Mouse (Mus musculus): ENCODE data around the gene Mamstr. TPM values are rescaled to one million over a fixed set of nuclear protein-coding genes. Genes with fewer than 3 reads are reported as not detected.
"Not testable (repeated sequence)": the region's sequence is repeated elsewhere in the genome, so short reads cannot be mapped to it uniquely, and the experiment has no call there.

Mamstr gene
- total RNA-seq, 2 experiments from 2014 or later, result 60.3 to 85.3 TPM

DNA sequence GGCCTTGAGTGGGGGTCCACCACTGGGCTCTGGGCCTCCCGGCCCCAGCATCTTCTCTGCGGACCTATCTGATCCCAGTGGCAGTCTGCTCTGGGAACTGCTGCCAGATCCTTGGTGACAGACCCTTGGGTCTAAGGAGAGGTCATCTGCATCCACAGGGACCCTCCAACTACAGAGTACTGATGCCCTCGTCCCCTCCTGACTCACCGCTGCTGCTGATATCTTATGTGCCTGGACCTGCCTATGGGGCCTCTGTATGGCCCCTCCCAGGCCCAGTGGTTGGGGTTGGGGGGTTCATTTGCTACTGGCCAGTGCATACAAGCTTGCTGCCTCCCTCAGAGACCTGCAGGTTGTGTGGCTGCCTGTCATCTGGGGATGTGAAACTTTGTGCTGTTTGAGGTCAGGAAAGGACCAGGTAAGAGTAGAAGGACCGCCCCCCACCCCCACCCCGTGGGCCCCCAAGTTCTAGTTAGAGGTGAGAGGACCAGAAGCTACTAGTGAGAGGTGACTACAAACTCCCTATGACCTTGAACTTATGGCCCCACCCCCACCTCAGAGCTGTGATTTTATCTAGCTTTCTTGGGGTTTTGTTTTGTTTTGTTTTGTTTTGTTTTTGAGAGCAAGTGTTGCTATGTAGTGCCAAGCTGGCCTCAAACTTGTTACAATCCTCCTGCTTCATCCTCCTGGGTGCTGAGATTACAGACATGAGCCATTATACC lies 5.3 kb downstream of the Mamstr start:
- intact Hi-C loops (cut with DNase I; ENCODE audit: low total_unique reads), result no loop called here
- no peak for DNase-seq

DNA sequence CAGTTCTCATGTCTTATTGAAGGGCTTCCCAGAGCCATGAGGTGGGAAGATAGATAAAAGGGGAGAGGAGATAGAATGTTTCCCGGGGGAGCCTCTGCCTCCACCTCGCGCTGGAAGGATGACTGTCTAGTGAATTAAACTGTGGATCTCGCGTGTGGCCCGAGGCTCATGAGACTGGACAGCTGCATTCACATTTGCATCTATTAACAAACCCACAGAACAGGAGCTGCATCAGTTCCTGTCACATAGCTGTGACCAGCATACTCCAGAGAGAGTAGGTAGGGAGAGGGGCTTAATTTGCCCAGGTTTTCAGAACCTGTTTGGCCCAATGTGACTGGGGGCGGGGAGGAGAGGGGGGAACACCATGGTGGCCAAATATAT lies 5.8 kb downstream of the Mamstr start:
- intact Hi-C loops (cut with DNase I; ENCODE audit: low total_unique reads), result no loop called here

DNA sequence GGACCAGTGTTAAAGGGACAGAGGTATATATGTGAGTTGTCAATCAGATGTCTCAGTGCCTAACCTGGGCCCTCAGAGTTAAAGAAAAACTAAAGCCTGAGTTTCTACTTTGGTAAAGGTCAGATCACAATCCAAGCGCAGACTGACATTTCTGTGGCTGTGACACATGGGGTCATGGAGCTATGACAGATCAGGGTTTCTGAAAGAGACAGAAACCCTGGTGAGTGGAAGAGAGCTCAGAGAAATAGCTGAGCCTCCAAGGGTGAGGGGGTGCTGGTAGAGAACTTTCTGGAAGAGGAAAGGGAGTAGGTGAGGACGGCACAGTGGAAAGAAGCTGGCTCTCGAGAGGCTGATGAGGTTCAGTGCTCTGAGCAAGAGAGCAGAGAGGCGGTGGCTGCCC lies 6.9 kb downstream of the Mamstr start:
- intact Hi-C loops (cut with DNase I; ENCODE audit: low total_unique reads), result no loop called here

More for the DNA sequence above, 5.8 kb downstream of the Mamstr start:
- no peak for DNase-seq

DNA sequence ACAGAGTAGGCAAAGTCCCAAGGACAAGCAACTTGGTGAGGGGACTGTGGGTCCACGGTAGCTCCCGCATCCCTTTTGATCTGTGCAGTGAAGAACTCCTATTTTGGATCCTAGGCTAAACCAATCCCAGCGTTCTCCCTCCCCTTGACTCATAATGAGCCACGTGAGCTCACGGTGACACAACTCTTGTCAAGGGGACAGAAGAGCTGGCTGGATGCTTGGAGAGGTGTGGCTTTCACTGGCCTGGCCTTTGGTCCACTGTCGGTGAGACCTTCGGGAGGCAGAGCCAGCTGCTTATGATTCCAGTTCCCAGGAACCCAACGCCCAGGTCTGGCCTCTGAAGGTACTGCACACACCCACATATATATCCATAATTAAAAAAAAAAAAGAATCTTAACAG lies 9.6 kb downstream of the Mamstr start:
- intact Hi-C loops (cut with DNase I; ENCODE audit: low total_unique reads), result no loop called here
- DNase-seq, result peak; percentile 67

More for the DNA sequence above, 6.9 kb downstream of the Mamstr start:
- no peak for DNase-seq

DNA sequence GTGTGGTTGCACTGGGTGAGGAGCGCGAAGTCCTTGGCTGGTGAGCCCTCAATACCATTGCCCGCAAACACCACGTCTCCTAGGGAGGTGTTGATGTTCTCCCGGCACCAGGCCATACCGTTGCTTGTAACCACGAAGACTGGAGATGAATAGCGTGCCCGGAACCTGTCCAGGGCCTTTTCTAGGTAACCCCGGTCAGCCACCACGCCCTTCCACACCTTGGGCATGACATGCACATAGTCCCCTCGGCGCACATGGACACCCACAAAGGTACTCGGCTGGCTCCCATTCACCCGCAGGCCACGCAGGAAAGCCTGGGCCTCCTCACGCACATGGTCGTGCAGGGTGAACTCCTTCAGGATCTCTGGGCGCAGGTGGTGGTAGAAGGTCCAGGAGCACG lies 10.7 kb downstream of the Mamstr start:
- intact Hi-C loops (cut with DNase I; ENCODE audit: low total_unique reads); DNase-seq: not testable (repeated sequence)

DNA sequence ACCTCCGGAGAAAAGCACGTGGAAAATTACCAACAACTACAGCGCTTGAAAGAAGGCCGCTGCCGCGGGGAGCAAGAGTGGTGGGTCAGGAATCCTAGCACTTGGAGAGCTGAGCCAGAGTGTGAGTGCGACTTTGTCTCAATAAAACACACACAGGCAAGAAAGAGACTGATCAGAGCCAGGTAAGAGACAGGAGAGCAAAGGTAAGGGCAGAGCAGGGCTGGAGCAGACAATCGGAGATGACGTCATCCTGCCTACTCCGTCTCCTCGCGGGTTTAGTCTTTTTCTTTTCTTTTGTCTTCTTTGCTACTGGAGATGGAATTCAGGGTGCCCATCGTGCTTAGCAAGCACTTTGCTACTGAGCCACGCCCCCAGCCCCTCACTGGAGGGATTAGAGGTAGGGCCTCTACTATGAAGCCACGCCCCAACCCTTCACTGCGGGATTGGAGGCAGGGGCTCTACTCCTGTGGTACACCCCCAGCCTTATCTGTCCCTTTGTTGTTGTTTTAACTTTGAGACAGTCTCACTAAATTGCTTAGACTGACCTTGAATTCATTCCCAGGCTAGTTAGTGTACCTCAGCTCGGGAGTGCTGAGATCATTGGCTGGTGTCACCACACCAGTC lies 14.8 kb downstream of the Mamstr start:
- DNase-seq, result no peak
- intact Hi-C loops (cut with DNase I; ENCODE audit: low total_unique reads), result loop anchor here (5.0 kb wide), 1 partner anchor 38 kb away; the partner anchor contains the start of gene Sec1

DNA sequence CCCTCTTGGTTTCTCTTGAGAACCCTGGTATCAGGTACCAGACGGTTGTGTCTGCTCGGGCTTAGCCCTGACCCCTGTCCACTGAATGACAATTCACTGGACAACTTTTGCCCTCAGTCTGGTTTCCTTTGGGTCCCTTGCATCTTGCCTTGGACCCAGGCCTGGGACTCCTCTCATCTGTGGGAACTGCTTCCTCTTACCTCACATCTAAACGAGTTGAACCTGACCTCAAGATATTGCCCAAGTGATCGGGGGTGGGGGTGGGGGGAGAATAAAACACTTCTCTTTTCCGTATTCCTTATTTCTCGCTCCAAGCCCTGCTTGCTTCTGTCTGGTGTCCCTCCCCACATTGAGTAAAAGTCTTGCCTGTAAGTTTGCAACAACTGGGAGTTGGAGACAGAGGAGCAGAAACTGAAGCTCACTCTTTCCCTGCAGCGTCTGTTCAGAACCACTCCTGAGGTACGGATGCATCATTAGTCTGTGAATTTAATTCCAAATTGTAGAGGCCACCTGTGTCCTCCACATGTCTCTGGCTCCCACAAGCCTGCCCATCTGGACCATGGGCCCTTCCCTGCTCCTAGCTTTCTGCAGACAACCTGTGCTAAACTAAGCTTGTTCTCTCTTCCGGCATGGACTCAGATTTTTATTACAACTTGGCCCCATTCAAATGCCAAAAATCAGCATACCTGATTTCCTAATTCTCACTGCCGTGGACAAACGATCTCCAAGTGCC lies 21.1 kb downstream of the Mamstr start:
- no peak for DNase-seq
- intact Hi-C loops (cut with DNase I; ENCODE audit: low total_unique reads), result no loop called here

DNA sequence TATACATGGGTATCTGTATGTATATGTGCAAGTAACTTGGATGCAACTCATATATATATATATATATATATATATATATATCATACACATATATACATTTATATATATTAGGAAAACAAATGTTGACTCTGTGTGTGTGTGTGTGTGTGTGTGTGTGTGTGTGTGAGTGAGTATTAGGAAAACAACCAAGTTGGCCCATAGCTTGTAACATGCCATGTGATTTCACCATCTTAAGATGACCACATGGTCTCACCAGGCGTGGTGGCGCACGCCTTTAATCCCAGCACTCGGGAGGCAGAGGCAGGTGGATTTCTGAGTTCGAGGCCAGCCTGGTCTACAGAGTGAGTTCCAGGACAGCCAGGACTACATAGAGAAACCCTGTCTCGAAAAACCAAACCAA lies 21.9 kb downstream of the Mamstr start:
- intact Hi-C loops (cut with DNase I; ENCODE audit: low total_unique reads); DNase-seq: not testable (repeated sequence)

DNA sequence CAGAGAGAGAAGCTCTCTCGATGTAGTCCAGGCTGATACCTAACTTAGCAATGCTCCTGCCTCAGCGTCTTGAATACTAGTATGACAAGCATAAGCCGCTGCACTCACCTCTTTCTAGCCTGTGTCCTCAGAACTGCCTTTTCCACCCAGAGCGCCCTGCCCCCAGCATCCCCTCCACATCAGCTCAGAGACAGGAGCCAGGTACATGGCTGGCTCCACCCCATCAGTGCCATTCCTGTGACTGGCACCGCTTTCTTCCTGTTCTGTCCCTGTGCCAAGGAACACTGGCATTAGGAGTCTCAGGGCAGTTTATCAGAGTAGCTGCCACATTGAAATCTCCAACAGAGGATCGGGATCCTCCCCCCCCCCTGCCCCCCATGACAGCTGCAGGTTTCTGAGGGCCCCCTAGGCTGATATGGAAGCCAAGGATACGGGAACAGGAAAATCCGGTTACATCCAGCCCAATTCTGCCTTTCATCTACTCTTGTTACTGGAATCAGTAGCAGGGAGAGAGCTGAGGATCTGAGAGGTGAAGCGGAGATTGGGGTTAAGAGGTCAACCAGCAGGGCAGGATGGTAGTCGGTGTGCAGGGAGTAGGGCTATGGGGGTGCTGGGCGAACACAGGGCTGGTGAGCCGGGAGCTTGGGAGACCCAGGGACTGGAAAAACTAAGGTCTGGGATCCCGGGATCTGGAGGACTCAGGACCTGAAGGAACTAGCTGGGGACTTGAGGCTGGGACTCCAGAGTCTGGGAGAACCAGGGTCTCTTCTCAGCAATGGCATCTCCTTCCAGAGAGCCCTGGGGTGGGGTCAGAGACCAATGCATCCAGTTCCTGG lies 25.7 kb downstream of the Mamstr start:
- no peak for DNase-seq
- intact Hi-C loops (cut with DNase I; ENCODE audit: low total_unique reads), result no loop called here

DNA sequence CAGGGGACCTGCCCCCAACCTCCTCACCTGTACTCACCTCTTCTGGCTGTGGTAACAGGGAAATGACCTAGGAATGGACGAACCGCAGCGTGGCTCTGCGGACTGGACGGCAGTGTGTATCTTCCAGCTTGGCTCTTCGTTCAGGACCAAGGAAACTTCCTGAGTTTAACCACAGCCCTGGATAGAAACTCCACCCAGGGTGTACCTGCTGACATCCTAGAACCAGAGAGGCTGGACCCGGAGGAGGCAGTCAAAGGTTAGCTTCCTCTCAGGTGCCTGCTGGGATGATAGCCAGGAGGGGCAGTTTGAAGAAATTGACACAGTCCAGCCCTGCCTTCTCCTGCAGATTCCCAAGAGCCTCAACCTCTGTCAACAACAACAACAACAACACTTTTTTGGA lies 26.4 kb downstream of the Mamstr start, which contains the start of gene Fut2:
Gene Fut2, minus strand, starts transcription at position 234 of the 400 bp plus-strand sequence.
- no peak for DNase-seq
- intact Hi-C loops (cut with DNase I; ENCODE audit: low total_unique reads), result no loop called here

DNA sequence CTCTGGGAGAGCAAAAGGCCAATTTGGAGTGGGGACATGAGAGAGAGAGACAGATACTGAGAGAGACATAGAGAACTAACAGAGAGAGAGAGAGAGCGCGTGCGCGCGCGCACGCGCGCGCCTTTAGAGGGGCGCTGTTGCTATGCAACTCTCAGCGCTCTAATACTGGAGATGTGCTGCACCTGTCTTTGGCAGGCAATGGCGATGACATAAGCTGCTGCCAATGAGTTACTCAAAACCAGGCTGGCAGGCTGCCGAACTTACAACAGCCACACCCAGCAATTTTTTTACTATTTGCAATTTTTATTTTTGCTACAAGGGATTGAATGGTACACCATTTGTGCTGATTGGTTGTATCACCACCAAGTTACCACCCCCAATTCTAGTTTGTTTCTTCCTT lies 28.0 kb downstream of the Mamstr start:
- intact Hi-C loops (cut with DNase I; ENCODE audit: low total_unique reads), result no loop called here
- DNase-seq, result peak; percentile 8

DNA sequence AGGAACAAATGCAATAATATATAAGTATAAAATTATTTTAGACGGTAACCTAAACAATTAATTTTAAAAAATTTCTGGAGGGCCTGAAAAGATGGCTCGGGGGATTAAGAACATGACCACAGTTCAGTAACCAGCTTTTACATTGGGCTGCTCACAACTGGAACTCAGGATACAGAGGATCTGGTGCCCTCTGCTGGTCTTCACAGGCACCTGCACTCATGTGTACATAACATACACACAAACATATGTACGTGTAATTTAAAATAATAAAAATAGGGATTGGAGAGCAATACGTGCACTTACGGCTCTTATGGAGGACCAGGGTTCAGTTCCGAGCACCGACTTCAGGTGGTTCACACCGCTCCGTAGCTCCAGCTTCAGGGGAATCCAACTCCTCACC lies 29.1 kb downstream of the Mamstr start:
- DNase-seq, result no peak
- intact Hi-C loops (cut with DNase I; ENCODE audit: low total_unique reads), result no loop called here

DNA sequence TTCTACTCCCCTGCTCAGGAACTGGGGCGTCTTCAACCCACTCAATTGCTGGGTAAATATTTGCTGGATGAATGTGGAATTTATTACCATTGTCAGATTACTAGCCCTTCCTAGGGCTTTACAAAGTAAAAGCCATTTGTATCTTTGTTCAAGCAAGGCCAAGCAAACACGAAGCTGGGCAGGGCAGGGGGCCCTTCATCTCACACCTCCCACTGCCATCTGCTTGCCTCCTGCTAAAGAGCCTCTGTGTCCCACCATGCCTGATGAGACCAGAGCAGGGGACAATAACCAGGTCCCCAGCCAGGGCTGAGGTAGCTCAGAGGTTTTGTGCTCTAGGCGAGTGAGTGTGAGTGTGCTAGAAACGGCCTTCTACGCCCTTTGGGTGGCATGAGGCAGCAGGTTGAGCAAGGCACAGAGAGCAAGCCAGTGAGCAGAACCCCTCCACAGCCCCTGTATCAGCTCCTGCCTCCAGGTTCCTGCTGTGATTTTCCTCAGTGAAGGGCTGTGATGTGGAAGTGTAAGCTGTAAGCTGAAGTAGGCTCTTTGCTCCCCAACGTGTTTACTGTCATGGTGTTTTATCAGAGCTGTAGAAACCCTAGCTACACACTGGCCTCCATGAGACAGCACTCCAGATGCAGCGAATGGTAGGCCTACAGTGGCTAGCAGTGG lies 38.0 kb downstream of the Mamstr start:
- DNase-seq, result no peak
- intact Hi-C loops (cut with DNase I; ENCODE audit: low total_unique reads), result no loop called here

DNA sequence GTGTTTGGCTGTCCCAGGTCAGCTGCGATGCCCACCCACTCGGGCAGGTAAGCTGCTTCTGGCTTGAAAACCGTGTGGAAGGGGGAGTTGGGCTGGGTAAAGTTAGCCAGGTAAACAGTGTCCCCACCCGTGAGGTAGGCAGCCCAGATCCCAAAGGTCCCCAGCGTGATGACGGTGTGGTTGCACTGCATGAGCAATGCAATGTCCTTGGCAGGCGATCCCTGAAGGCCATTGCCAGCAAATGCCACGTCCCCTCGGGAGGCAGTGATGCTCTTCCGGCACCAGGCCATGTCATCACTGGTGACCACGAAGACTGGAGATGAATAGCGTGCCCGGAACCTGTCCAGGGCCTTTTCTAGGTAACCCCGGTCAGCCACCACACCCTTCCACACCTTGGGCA lies 38.7 kb downstream of the Mamstr start:
- intact Hi-C loops (cut with DNase I; ENCODE audit: low total_unique reads), result no loop called here
- no peak for DNase-seq

DNA sequence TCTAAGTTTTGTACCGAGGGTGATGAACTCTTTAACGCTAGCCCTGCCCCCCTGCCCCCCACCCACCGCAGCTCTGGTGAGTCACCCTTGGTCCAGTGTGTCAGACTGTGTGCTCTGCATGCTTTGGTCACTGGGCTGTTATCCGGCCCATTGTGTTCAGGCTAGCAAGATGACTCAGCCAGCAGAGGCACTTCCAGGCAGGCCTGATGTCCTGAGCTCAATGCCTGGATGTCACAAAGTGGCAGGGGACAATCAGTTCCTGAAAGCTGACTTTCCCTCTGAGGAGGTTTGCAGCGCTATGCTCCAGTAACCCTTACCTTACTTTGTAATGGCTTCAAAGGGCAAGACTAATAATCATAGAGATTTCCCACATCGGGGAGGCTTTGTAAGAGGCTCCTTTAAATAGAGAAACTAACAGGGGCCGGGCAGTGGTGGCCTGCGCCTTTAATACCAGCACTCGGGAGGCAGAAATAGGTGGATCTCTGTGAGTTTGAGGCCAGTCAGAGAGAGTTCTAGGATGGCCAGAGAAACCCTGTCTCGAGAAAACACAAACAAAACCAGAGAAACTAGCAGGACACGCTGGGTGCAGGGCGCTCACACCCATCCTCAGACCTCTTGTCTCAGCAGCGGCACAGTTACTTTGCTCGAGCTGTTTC lies 40.3 kb downstream of the Mamstr start:
- DNase-seq, result no peak
- intact Hi-C loops (cut with DNase I; ENCODE audit: low total_unique reads), result no loop called here

DNA sequence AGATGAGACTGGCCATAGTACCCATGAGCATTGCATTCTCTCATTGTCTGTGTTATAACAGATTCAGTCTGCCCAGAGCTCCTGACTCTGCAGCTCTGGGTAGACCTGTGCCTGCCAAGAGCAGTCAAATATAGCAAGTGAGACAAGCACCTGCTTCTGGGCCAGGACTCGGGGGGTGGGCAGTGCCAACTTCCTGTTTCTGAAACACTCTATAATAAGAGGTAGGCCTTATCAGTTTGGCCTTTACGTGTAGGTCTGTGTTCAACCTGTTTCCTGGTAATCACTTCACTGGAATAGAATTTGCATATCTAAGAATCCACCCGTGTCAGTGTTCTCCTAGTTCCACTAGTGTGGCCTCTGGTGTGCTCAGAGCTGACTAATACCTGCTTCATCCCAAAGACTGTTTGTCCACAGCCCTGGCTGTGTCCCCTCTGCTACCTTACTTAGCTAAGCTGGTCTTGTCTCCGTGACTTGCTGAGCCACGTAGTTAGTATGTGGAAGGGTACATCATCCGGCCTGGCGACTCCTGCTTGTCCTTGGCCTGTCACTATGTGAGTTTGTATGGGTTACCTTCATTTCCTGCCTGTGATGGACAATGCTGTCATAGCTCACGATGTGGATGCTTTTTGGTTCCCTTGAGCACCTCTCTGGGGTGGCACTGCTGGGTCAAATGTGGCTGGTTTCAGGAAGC lies 41.4 kb downstream of the Mamstr start:
- DNase-seq, result peak; percentile 50
- intact Hi-C loops (cut with DNase I; ENCODE audit: low total_unique reads), result no loop called here

DNA sequence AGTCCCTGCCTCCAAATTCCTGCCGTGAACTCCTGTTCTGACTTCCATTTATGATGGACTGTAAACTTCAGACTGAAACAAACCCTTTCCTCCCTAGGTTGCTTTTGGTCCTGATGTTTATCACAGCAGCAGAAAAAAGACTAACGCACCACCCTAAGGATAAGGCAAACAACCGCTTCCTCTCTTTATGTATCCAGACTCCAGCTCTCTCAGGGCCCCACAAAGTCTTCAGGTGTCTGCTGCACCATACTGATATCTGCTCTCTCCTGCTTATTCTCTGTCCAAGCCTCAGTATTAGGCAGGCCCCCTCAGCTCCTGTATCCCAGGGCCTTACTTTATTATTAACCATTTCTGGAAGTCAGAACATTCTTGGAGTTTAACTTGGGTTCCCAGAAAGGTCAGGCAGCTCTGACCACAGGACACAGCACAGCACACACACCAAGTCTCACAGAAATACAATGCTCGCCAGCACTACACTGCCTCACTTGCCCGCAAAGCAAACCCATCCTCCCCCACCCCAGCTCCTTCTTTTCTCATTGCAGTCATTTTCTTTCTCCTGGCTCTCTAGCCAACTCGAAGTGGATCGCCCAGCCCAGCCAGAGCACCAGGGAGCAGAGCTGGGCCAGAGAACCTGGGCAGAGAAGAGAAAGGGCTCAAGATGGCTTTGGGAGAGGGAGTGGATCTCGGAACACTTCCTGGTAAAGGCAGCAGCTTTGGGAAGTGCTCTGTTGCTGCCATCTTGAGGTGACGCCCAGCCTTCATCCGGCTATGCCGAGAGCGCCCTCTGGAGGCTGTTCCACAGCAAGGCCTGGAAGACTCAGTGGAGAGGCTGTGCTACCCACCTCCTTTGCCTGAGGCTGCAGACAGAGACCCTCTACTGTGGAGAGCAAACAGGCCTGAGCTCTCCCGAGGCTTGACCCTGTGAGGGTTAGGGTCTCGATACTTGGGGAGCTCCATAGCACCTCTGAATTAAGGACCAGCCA lies 42.7 kb downstream of the Mamstr start:
- intact Hi-C loops (cut with DNase I; ENCODE audit: low total_unique reads), result no loop called here
- peak; percentile 88 for DNase-seq

Measured in gastrocnemius, postnatal 14 days (tissue).